Comparison of ENCODE assay signal across 20 mouse cellular contexts in the genomic region with DNA sequence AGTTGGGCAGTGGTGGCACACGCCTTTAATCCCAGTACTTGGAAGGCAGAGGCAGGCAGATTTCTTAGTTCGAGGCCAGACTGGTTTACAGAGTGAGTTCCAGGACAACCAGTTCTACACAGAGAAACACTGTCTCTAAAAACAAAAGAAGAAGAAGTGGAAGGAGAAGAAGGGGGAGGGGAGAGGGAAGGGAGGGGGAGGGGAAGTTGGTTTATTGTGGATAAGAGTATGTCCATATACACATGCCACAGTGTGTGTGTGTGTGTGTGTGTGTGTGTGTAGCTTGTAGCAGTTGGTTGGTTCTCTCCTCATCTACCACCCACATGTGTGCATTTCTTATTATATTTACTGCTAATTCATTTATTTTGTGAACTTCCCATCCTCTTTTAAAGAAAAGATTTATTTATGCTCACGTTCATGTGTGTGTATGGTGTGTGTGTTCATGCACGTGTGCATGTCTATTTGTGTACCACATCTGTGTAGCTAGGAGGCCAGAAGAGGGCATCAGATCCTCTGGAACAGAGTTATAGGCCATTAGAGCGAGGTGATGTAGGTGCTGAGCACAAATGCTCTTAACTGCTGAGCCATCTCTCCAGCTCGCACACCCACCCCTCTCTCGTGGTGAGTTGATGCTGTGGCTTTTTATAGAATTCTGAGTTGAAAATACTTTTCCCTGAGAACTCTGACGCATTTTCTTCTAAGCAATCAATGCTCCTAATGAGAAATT. TPM values are rescaled to one million over a fixed set of nuclear protein-coding genes. Genes with fewer than 3 reads are reported as not detected.
DNase-seq lines count a peak whose midpoint lies in the region; ATAC-seq and TF ChIP-seq lines count a peak whose summit lies in the region.
"Had no signal": no experiment of that assay in that cellular context is flagged by ENCODE, and none has a peak within 500 bp of the region (broad histone marks: within the 10 kb centered on the region; RNA-seq: fewer than 3 reads in every experiment).

No protein-coding gene starts in this region.

- H3K9ac ChIP-seq in hindbrain, postnatal 0 days (replicated peaks; ENCODE audit: low read length): no peak overlapping the region
- H3K9ac ChIP-seq in hindbrain, embryonic 16.5 days (ENCODE audit: low read depth, low read length): no peak overlapping the region
- H3K9ac ChIP-seq: heart, embryonic 12.5 days had no signal

- no peak for TF ChIP-seq POLR2A in lung, adult 2 months (IDR thresholded peaks at IDR 0.05; ENCODE audit: borderline replicate concordance, extremely low read depth, low read depth, low read length)

- WGBS in hindbrain, postnatal 0 days: 83% methylated on average over 8 of the region's 8 CpGs
- WGBS in hindbrain, embryonic 16.5 days: 83% methylated on average over 8 of the region's 8 CpGs
- WGBS in lung, adult 2 months: 78% methylated on average over 8 of the region's 8 CpGs

- H3K9me3 ChIP-seq in hindbrain, postnatal 0 days (ENCODE audit: low read length): no peaks in the 10 kb centered on the region
- no peaks in the 10 kb centered on the region for H3K9me3 ChIP-seq in hindbrain, embryonic 16.5 days (ENCODE audit: control insufficient read depth, low read length)
- H3K9me3 ChIP-seq: heart, embryonic 12.5 days; hindbrain, embryonic 10.5 days; midbrain, embryonic 10.5 days had no signal

- no peaks in the 10 kb centered on the region; the same call in 1 of the 2 replicates for H3K4me1 ChIP-seq in hindbrain, postnatal 0 days (ENCODE audit: insufficient read depth, low read length)
- H3K4me1 ChIP-seq in hindbrain, embryonic 16.5 days (ENCODE audit: control insufficient read depth, insufficient read depth, low read depth, low read length): no peaks in the 10 kb centered on the region
- no peaks in the 10 kb centered on the region for H3K4me1 ChIP-seq in lung, adult 2 months (ENCODE audit: control insufficient read depth, insufficient read depth, low read length)

- no peak for DNase-seq in hindbrain, postnatal 0 days (ENCODE audit: low spot score)
- no peak for DNase-seq in lung, adult 2 months
- no peak for DNase-seq in lung, postnatal 36 days
- peak; percentile 46 for DNase-seq in A20 (ENCODE audit: low read depth, low spot score)
- DNase-seq in brain, adult 2 months (ENCODE audit: low read depth, low spot score): peak; percentile 88
- DNase-seq in ovary, postnatal 36 days (ENCODE audit: low spot score): no peak
- DNase-seq: adrenal gland, postnatal 25 days; cerebellum, postnatal 10 days; gastrocnemius, postnatal 25 days; kidney, postnatal 10 days; layer of hippocampus, adult 9-11 months; right cerebral cortex, postnatal 14 days had no signal

- no peak overlapping the region for H3K4me2 ChIP-seq in hindbrain, postnatal 0 days (ENCODE audit: low read depth, low read length)
- no peak overlapping the region for H3K4me2 ChIP-seq in hindbrain, embryonic 16.5 days (ENCODE audit: low read length)
- H3K4me2 ChIP-seq: heart, embryonic 12.5 days had no signal

- TF ChIP-seq CTCF in hindbrain, postnatal 0 days (IDR thresholded peaks at IDR 0.05; ENCODE audit: low read depth): peak; percentile 29
- TF ChIP-seq CTCF in lung, adult 2 months (IDR thresholded peaks at IDR 0.05; ENCODE audit: insufficient read depth, low read length): 0 out of 2 replicates have a peak, but pooled peaks have one; percentile 2

- ATAC-seq in hindbrain, postnatal 0 days: no peak
- no peak for ATAC-seq in hindbrain, embryonic 16.5 days
- ATAC-seq: activated CD4-positive, CD25-positive, alpha-beta regulatory T cell, adult 4 months had no signal

- H3K36me3 ChIP-seq in hindbrain, postnatal 0 days (ENCODE audit: insufficient read depth, low read length): no peaks in the 10 kb centered on the region
- no peaks in the 10 kb centered on the region for H3K36me3 ChIP-seq in hindbrain, embryonic 16.5 days (ENCODE audit: control insufficient read depth, insufficient read depth, low read length)
- H3K36me3 ChIP-seq: heart, embryonic 12.5 days; hindbrain, embryonic 10.5 days; midbrain, embryonic 10.5 days had no signal

- H3K27ac ChIP-seq in hindbrain, postnatal 0 days: no peak overlapping the region
- H3K27ac ChIP-seq in hindbrain, embryonic 16.5 days (ENCODE audit: low read depth, low read length): no peak overlapping the region
- H3K27ac ChIP-seq: hindbrain, embryonic 10.5 days; midbrain, embryonic 10.5 days had no signal

- peaks cover 16% of the 10 kb centered on the region; the same call in 1 of the 2 replicates for H3K27me3 ChIP-seq in hindbrain, postnatal 0 days (ENCODE audit: insufficient read depth, low read length)
- peaks cover 5% of the 10 kb centered on the region; the same call in 1 of the 2 replicates for H3K27me3 ChIP-seq in hindbrain, embryonic 16.5 days (replicated peaks; ENCODE audit: control insufficient read depth, insufficient read depth, low read length)
- H3K27me3 ChIP-seq: heart, embryonic 12.5 days had no signal

- no peak overlapping the region for H3K4me3 ChIP-seq in hindbrain, postnatal 0 days (ENCODE audit: low read length)
- no peak overlapping the region for H3K4me3 ChIP-seq in hindbrain, embryonic 16.5 days (ENCODE audit: low read length)
- H3K4me3 ChIP-seq in lung, adult 2 months (replicated peaks; ENCODE audit: extremely low read depth, low read depth, low read length): no peak overlapping the region
- H3K4me3 ChIP-seq: heart, embryonic 12.5 days; hindbrain, embryonic 10.5 days; midbrain, embryonic 10.5 days had no signal

RNA-seq across cellular contexts. Expression of a gene that starts 16.9 kb away (rescaled TPM):
- 55.3 and 56.6 TPM in 2 replicates for total RNA-seq in hindbrain, postnatal 0 days (2014; rRNA removed)
- 19.1 and 20.9 TPM in 2 replicates for polyA plus RNA-seq in hindbrain, postnatal 0 days (2015; fragmentation: Nextera tagmentation; extraction: Ambion mirVana)
- polyA plus RNA-seq in hindbrain, embryonic 16.5 days (2015; fragmentation: Nextera tagmentation; extraction: Ambion mirVana): 23.1 and 23.4 TPM in 2 replicates
- 40.8 and 49.5 TPM in 2 replicates for polyA plus RNA-seq in lung, adult 2 months (2012; rRNA removed)

RNA-seq across cellular contexts. Expression of a gene that starts 22.1 kb away (rescaled TPM):
- 8.7 and 10.6 TPM in 2 replicates for total RNA-seq in hindbrain, postnatal 0 days (2014; rRNA removed)
- 4.1 and 4.2 TPM in 2 replicates for polyA plus RNA-seq in hindbrain, postnatal 0 days (2015; fragmentation: Nextera tagmentation; extraction: Ambion mirVana)
- 1.5 TPM in 2 replicates for polyA plus RNA-seq in hindbrain, embryonic 16.5 days (2015; fragmentation: Nextera tagmentation; extraction: Ambion mirVana)
- 0.86 and 0.98 TPM in 2 replicates for polyA plus RNA-seq in lung, adult 2 months (2012; rRNA removed)
- polyA plus RNA-seq: activated CD4-positive, CD25-positive, alpha-beta regulatory T cell, adult 4 months had no signal

RNA-seq across cellular contexts. Expression of a gene that starts 22.2 kb away (rescaled TPM):
- total RNA-seq in hindbrain, postnatal 0 days (2014; rRNA removed): not detected in 2 replicates
- 0.39 and 0.53 TPM in 2 replicates for polyA plus RNA-seq in hindbrain, postnatal 0 days (2015; fragmentation: Nextera tagmentation; extraction: Ambion mirVana)
- 0.34 TPM in 1 of 2 replicates, not detected in the other for polyA plus RNA-seq in hindbrain, embryonic 16.5 days (2015; fragmentation: Nextera tagmentation; extraction: Ambion mirVana)
- polyA plus RNA-seq in lung, adult 2 months (2012; rRNA removed): not detected in 2 replicates
- total RNA-seq: adrenal gland, postnatal 25 days; gastrocnemius, postnatal 25 days had no signal
- polyA plus RNA-seq: activated CD4-positive, CD25-positive, alpha-beta regulatory T cell, adult 4 months; heart, embryonic 12.5 days; hindbrain, embryonic 10.5 days; intestine, embryonic 14.5 days; limb, embryonic 11.5 days; midbrain, embryonic 10.5 days had no signal

RNA-seq across cellular contexts. Expression of a gene that starts 31.9 kb away (rescaled TPM):
- total RNA-seq in hindbrain, postnatal 0 days (2014; rRNA removed): not detected in 2 replicates
- not detected in 2 replicates for polyA plus RNA-seq in hindbrain, postnatal 0 days (2015; fragmentation: Nextera tagmentation; extraction: Ambion mirVana)
- not detected in 2 replicates for polyA plus RNA-seq in hindbrain, embryonic 16.5 days (2015; fragmentation: Nextera tagmentation; extraction: Ambion mirVana)
- polyA plus RNA-seq in lung, adult 2 months (2012; rRNA removed): not detected in 2 replicates
- total RNA-seq: adrenal gland, postnatal 25 days; gastrocnemius, postnatal 25 days had no signal
- polyA plus RNA-seq: activated CD4-positive, CD25-positive, alpha-beta regulatory T cell, adult 4 months; heart, embryonic 12.5 days; hindbrain, embryonic 10.5 days; intestine, embryonic 14.5 days; limb, embryonic 11.5 days; liver, embryonic 16.5 days; midbrain, embryonic 10.5 days had no signal

RNA-seq across cellular contexts. Expression of a gene that starts 45.2 kb away (rescaled TPM):
- 6.2 and 7.1 TPM in 2 replicates for total RNA-seq in hindbrain, postnatal 0 days (2014; rRNA removed)
- 2.4 and 2.9 TPM in 2 replicates for polyA plus RNA-seq in hindbrain, postnatal 0 days (2015; fragmentation: Nextera tagmentation; extraction: Ambion mirVana)
- 3.2 and 3.6 TPM in 2 replicates for polyA plus RNA-seq in hindbrain, embryonic 16.5 days (2015; fragmentation: Nextera tagmentation; extraction: Ambion mirVana)
- 3.0 and 3.2 TPM in 2 replicates for polyA plus RNA-seq in lung, adult 2 months (2012; rRNA removed)

Comparison
In these comparisons a context has a peak if more than half of its experiments do, and no peak if none do; other contexts are left out.
1. DNase-seq: peak in A20 (single experiment) and brain, adult 2 months (single experiment); none in hindbrain, postnatal 0 days (single experiment), lung, adult 2 months (single experiment), lung, postnatal 36 days (single experiment) and ovary, postnatal 36 days (single experiment).